Mouse (Mus musculus) embryonic facial prominence, embryonic 12.5 days (tissue): Measurements from ENCODE around the gene Zfyve27. TPM values are rescaled to one million over a fixed set of nuclear protein-coding genes. Genes with fewer than 3 reads are reported as not detected.
A peak's percentile ranks its signal among the peaks of the same experiment; 100 is the strongest.

ENCODE experiments used
- ATAC-seq: fragments of 200-750 bp; cut with Nextera tagmentation; 2 replicates; pipeline ENCODE4 v1.8.0; 2017; ENCODE audit not compliant: insufficient number of reproducible peaks, insufficient read depth, low FRiP score, low TSS enrichment
- H3K27ac ChIP-seq: fragments of 300-500 bp; sonication (generic); 2 replicates; pipeline ENCODE4 v1.5.1; 2016; ENCODE audit warnings: mild to moderate bottlenecking
- H3K27me3 ChIP-seq: fragments of 300-500 bp; sonication (generic); 2 replicates; pipeline ENCODE4 v1.6.1; 2016; ENCODE audit warnings: mild to moderate bottlenecking, moderate library complexity
- H3K36me3 ChIP-seq: fragments of 300-500 bp; sonication (generic); 2 replicates; pipeline ENCODE4 v1.6.1; 2016; ENCODE audit warnings: mild to moderate bottlenecking
- H3K4me1 ChIP-seq: fragments of 300-500 bp; sonication (generic); 2 replicates; pipeline ENCODE4 v1.6.1; 2016
- H3K4me2 ChIP-seq: fragments of 300-500 bp; sonication (generic); replicated peaks from 2 replicates; pipeline ENCODE4 v1.6.1; 2016; ENCODE audit warnings: mild to moderate bottlenecking, moderate library complexity
- H3K4me3 ChIP-seq: fragments of 300-500 bp; sonication (generic); 2 replicates; pipeline ENCODE4 v1.5.1; 2016; ENCODE audit warnings: mild to moderate bottlenecking
- H3K9ac ChIP-seq: fragments of 300-500 bp; sonication (generic); 2 replicates; pipeline ENCODE4 v1.6.1; 2016; ENCODE audit warnings: mild to moderate bottlenecking, moderate library complexity
- H3K9me3 ChIP-seq: fragments of 300-500 bp; sonication (generic); 2 replicates; pipeline ENCODE4 v1.6.1; 2016; ENCODE audit warnings: mild to moderate bottlenecking, moderate library complexity
- WGBS: fragments of 180-500 bp; shearing (Covaris S2); methylation state at CpG from one replicate; pipeline ENCODE4 v1.1.7; 2016; 5-methylcytosine and 5-hydroxymethylcytosine counted together
- polyA plus RNA-seq: library from polyadenylated mRNA; unstranded; fragments of >200 nt; fragmentation: Nextera tagmentation; extraction: Ambion mirVana; gene quantifications from 2 replicates; pipeline ENCODE4 v1.2.1, GENCODE M21; 2016

The Zfyve27 gene
- polyA plus RNA-seq, 1 experiment from 2014 or later, result 32.5 TPM

- no peak for ATAC-seq
- Histone ChIP-seq H3K4me3 (peak overlapping the region; percentile 61), H3K4me2 (peak overlapping the region; percentile 82), H3K27ac (peak overlapping the region; percentile 83), H3K9ac (peak overlapping the region; percentile 79; the same call in 1 of the 2 replicates), H3K36me3 (peaks cover 9% of the 10 kb centered on the region; the same call in 1 of the 2 replicates), H3K27me3 (no peaks in the 10 kb centered on the region), H3K9me3 (no peaks in the 10 kb centered on the region), H3K4me1 (peaks cover 23% of the 10 kb centered on the region)
- 35% methylated on average over 14 of the region's 14 CpGs for WGBS
Measured at GRCm38 (mm10) chr19:42129509-42130293, 34.0 kb upstream of the Zfyve27 start.

GRCm38 (mm10) chr19:42130294-42130606 lies 33.5 kb upstream of the Zfyve27 start:
- Histone ChIP-seq H3K27ac (no peak overlapping the region), H3K9me3 (no peaks in the 10 kb centered on the region)
- 65% methylated on average over 3 of the region's 3 CpGs for WGBS

GRCm38 (mm10) chr19:42131101-42131500 lies 32.6 kb upstream of the Zfyve27 start:
- H3K36me3 ChIP-seq, result 0 out of 2 replicates have a peak, but pooled peaks cover under 1% of the 10 kb centered on the region
- no peaks in the 10 kb centered on the region for H3K9me3 ChIP-seq
- H3K4me1 ChIP-seq, result peaks cover 23% of the 10 kb centered on the region
- H3K9ac ChIP-seq, result no peak overlapping the region
- H3K4me3 ChIP-seq, result no peak overlapping the region
- 57% methylated on average over 5 of the region's 5 CpGs for WGBS
- no peak overlapping the region for H3K27ac ChIP-seq
- H3K4me2 ChIP-seq, result no peak overlapping the region
- no peaks in the 10 kb centered on the region for H3K27me3 ChIP-seq
- no peak for ATAC-seq

More at GRCm38 (mm10) chr19:42130294-42130606, 33.5 kb upstream of the Zfyve27 start:
- ATAC-seq, result no peak
- Histone ChIP-seq H3K36me3 (0 out of 2 replicates have a peak, but pooled peaks cover 4% of the 10 kb centered on the region), H3K4me2 (no peak overlapping the region), H3K9ac (no peak overlapping the region), H3K4me3 (no peak overlapping the region), H3K27me3 (no peaks in the 10 kb centered on the region), H3K4me1 (peaks cover 23% of the 10 kb centered on the region)

- H3K9ac ChIP-seq, result no peak overlapping the region
- H3K36me3 ChIP-seq, result no peaks in the 10 kb centered on the region
- H3K27me3 ChIP-seq, result no peaks in the 10 kb centered on the region
- no peak overlapping the region for H3K4me3 ChIP-seq
- H3K9me3 ChIP-seq, result no peaks in the 10 kb centered on the region
- peaks cover 7% of the 10 kb centered on the region for H3K4me1 ChIP-seq
- no peak overlapping the region for H3K27ac ChIP-seq
- no peak overlapping the region for H3K4me2 ChIP-seq
- ATAC-seq, result no peak
Measured at GRCm38 (mm10) chr19:42135070-42135469, 28.7 kb upstream of the Zfyve27 start.

- H3K9me3 ChIP-seq, result no peaks in the 10 kb centered on the region
- no peaks in the 10 kb centered on the region for H3K4me1 ChIP-seq
- WGBS, result 17% methylated on average over 5 of the region's 5 CpGs
- no peak overlapping the region for H3K9ac ChIP-seq
- ATAC-seq, result no peak
- no peak overlapping the region for H3K4me3 ChIP-seq
- no peaks in the 10 kb centered on the region for H3K36me3 ChIP-seq
- no peaks in the 10 kb centered on the region for H3K27me3 ChIP-seq
- H3K4me2 ChIP-seq, result no peak overlapping the region
- no peak overlapping the region for H3K27ac ChIP-seq
Measured at GRCm38 (mm10) chr19:42136126-42136525, 27.6 kb upstream of the Zfyve27 start.

- WGBS, result 97% methylated on average over 4 of the region's 4 CpGs
- no peaks in the 10 kb centered on the region for H3K27me3 ChIP-seq
Measured at GRCm38 (mm10) chr19:42137167-42137672, 26.5 kb upstream of the Zfyve27 start.

GRCm38 (mm10) chr19:42138517-42139285 lies 25.1 kb upstream of the Zfyve27 start:
- Histone ChIP-seq H3K9ac (no peak overlapping the region), H3K4me1 (no peaks in the 10 kb centered on the region), H3K27ac (no peak overlapping the region), H3K9me3 (no peaks in the 10 kb centered on the region), H3K4me3 (no peak overlapping the region), H3K4me2 (no peak overlapping the region), H3K27me3 (no peaks in the 10 kb centered on the region), H3K36me3 (no peaks in the 10 kb centered on the region)
- no peak for ATAC-seq
- 80% methylated on average over 15 of the region's 15 CpGs for WGBS

More at GRCm38 (mm10) chr19:42137167-42137672, 26.5 kb upstream of the Zfyve27 start:
- Histone ChIP-seq H3K9ac (no peak overlapping the region), H3K4me2 (no peak overlapping the region), H3K36me3 (no peaks in the 10 kb centered on the region), H3K9me3 (no peaks in the 10 kb centered on the region), H3K4me1 (no peaks in the 10 kb centered on the region), H3K27ac (no peak overlapping the region), H3K4me3 (no peak overlapping the region)
- ATAC-seq, result no peak

- no peak for ATAC-seq
- WGBS, result 65% methylated on average over 5 of the region's 5 CpGs
Measured at GRCm38 (mm10) chr19:42139724-42140517, 23.8 kb upstream of the Zfyve27 start.

GRCm38 (mm10) chr19:42141998-42142397 lies 21.8 kb upstream of the Zfyve27 start:
- Histone ChIP-seq H3K4me2 (no peak overlapping the region), H3K27me3 (no peaks in the 10 kb centered on the region), H3K4me3 (no peak overlapping the region), H3K9ac (no peak overlapping the region), H3K36me3 (no peaks in the 10 kb centered on the region), H3K4me1 (no peaks in the 10 kb centered on the region; the same call in 1 of the 2 replicates), H3K9me3 (no peaks in the 10 kb centered on the region), H3K27ac (no peak overlapping the region)
- ATAC-seq, result no peak
- 75% methylated on average over 3 of the region's 3 CpGs for WGBS

More at GRCm38 (mm10) chr19:42139724-42140517, 23.8 kb upstream of the Zfyve27 start:
- Histone ChIP-seq H3K4me3 (no peak overlapping the region), H3K9ac (no peak overlapping the region), H3K4me1 (no peaks in the 10 kb centered on the region), H3K36me3 (no peaks in the 10 kb centered on the region), H3K4me2 (no peak overlapping the region), H3K27ac (no peak overlapping the region), H3K9me3 (no peaks in the 10 kb centered on the region), H3K27me3 (no peaks in the 10 kb centered on the region)

GRCm38 (mm10) chr19:42142757-42143156 lies 21.0 kb upstream of the Zfyve27 start:
- H3K36me3 ChIP-seq, result no peaks in the 10 kb centered on the region
- H3K27ac ChIP-seq, result no peak overlapping the region
- no peaks in the 10 kb centered on the region for H3K9me3 ChIP-seq
- H3K27me3 ChIP-seq, result no peaks in the 10 kb centered on the region
- ATAC-seq, result no peak
- H3K4me1 ChIP-seq, result no peaks in the 10 kb centered on the region; the same call in 1 of the 2 replicates
- no peak overlapping the region for H3K9ac ChIP-seq
- no peak overlapping the region for H3K4me3 ChIP-seq
- H3K4me2 ChIP-seq, result no peak overlapping the region
- WGBS, result 67% methylated on average over 2 of the region's 2 CpGs

- H3K4me3 ChIP-seq, result no peak overlapping the region
- no peaks in the 10 kb centered on the region for H3K36me3 ChIP-seq
- ATAC-seq, result no peak
Measured at GRCm38 (mm10) chr19:42144067-42144466, 19.7 kb upstream of the Zfyve27 start.

More at GRCm38 (mm10) chr19:42144067-42144466, 19.7 kb upstream of the Zfyve27 start:
- Histone ChIP-seq H3K4me2 (no peak overlapping the region), H3K9me3 (no peaks in the 10 kb centered on the region), H3K4me1 (peaks cover 9% of the 10 kb centered on the region), H3K27me3 (no peaks in the 10 kb centered on the region), H3K27ac (no peak overlapping the region), H3K9ac (no peak overlapping the region)
- 56% methylated on average over 6 of the region's 6 CpGs for WGBS
